Mouse (Mus musculus): Measurements from ENCODE around the gene Eif2b1. TPM values are rescaled to one million over a fixed set of nuclear protein-coding genes. Genes with fewer than 3 reads are reported as not detected.

Eif2b1 gene
- 70.0 and 72.9 TPM in 2 replicates for polyA plus RNA-seq (2014; fragmentation: Nextera tagmentation; extraction: Ambion mirVana)

DNA sequence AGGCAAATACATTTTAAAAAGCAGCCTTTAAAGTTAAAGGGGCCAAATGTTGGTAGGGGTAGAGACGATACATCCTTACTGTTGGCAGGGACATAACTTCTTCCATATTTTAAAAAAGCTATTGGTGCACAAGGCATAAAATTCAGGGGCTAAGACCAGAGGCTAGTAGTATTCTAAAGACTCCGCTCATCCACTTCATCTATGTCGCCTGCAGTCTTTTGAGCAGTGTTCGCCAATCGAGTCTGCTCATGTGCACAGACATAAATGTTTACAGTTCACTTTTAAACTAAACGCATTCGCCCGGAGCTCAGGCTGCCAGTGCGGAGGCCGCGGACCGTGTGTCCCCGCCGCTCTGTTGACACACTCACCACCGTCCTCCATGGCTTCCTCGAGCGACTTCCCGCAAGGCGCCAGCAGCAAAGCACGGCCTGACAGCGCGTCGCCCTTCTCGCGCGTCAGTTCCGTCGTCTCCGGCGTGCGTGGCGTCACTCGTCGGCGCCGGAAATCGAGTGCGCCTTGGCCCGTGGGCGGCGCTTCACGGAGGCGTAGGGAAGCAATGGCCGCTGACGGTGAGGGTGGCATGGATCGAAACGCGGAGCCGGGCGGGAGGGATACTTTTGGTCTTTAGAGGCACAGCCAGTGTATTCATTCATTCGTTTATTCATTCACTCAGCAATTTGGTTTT, at the start of gene Eif2b1, which contains the start of gene Gtf2h3:
Gene Eif2b1, minus strand, starts transcription at position 499 of the 685 bp plus-strand sequence.
Gene Gtf2h3, plus strand, starts transcription at position 508 of the 685 bp plus-strand sequence.
- Histone ChIP-seq H3K36me3 (ENCODE audit: control insufficient read depth, insufficient read depth, low read length) (peaks cover 13% of the 10 kb centered on the region), H3K4me3 (ENCODE audit: low read depth, low read length) (peak within 1 kb of the TSS; percentile 81), H3K9me3 (replicated peaks; ENCODE audit: control insufficient read depth, low read length) (no peaks in the 10 kb centered on the region), H3K27me3 (ENCODE audit: control insufficient read depth, insufficient read depth, low read length) (no peaks in the 10 kb centered on the region), H3K9ac (ENCODE audit: low read depth, low read length) (peak within 1 kb of the TSS; percentile 77), H3K4me2 (peak within 1 kb of the TSS; percentile 80), H3K4me1 (ENCODE audit: control insufficient read depth, insufficient read depth, low read length) (peaks cover 9% of the 10 kb centered on the region), H3K27ac (ENCODE audit: low read depth, low read length) (no peak within 1 kb of the TSS)
- peak; percentile 80 for ATAC-seq (replicated peaks; ENCODE audit: insufficient number of reproducible peaks, low FRiP score, low TSS enrichment)
- WGBS (ENCODE audit: insufficient replicate concordance): 1% methylated on average over 51 of the region's 51 CpGs

DNA sequence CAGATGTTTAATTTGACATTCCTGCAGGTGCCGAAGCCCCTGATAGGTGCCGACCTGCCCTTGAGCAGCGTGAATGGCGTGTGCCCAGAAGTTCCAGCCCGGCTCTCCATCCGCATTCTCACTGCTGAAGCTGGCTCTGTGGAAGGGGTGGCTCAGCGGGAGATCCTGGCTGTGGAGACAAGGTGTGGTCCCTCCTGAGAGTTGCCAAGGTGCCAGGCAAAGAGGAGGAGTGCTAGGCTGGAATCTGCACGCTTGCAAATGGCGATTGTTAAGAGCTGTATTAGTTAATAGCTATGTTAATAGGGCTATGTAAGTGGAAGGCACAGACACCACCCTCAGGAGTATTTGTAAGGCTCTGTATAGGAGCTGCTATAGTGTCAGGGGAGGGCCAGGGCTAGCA, 45.4 kb upstream of the Eif2b1 start:
- peaks cover 2% of the 10 kb centered on the region; the same call in 1 of the 2 replicates for H3K4me1 ChIP-seq (ENCODE audit: control insufficient read depth, insufficient read depth, low read length)
- no peak for ATAC-seq (replicated peaks; ENCODE audit: insufficient number of reproducible peaks, low FRiP score, low TSS enrichment)
- 83% methylated on average over 9 of the region's 9 CpGs for WGBS (ENCODE audit: insufficient replicate concordance)

GRCm38 (mm10) chr5:124622890-124623289, 44.0 kb upstream of the Eif2b1 start:
- Histone ChIP-seq H3K27me3 (ENCODE audit: control insufficient read depth, insufficient read depth, low read length) (no peaks in the 10 kb centered on the region), H3K4me2 (no peak overlapping the region), H3K27ac (ENCODE audit: low read depth, low read length) (no peak overlapping the region), H3K4me3 (ENCODE audit: low read depth, low read length) (no peak overlapping the region), H3K9me3 (replicated peaks; ENCODE audit: control insufficient read depth, low read length) (no peaks in the 10 kb centered on the region), H3K9ac (ENCODE audit: low read depth, low read length) (no peak overlapping the region), H3K4me1 (ENCODE audit: control insufficient read depth, insufficient read depth, low read length) (no peaks in the 10 kb centered on the region), H3K36me3 (ENCODE audit: control insufficient read depth, insufficient read depth, low read length) (no peaks in the 10 kb centered on the region)
- ATAC-seq (replicated peaks; ENCODE audit: insufficient number of reproducible peaks, low FRiP score, low TSS enrichment): no peak
- 82% methylated on average over 15 of the region's 15 CpGs for WGBS (ENCODE audit: insufficient replicate concordance)

More for the DNA sequence above, 45.4 kb upstream of the Eif2b1 start:
- Histone ChIP-seq H3K27ac (ENCODE audit: low read depth, low read length) (no peak overlapping the region), H3K9me3 (replicated peaks; ENCODE audit: control insufficient read depth, low read length) (no peaks in the 10 kb centered on the region), H3K27me3 (ENCODE audit: control insufficient read depth, insufficient read depth, low read length) (no peaks in the 10 kb centered on the region), H3K4me3 (ENCODE audit: low read depth, low read length) (no peak overlapping the region), H3K9ac (ENCODE audit: low read depth, low read length) (no peak overlapping the region), H3K4me2 (no peak overlapping the region), H3K36me3 (ENCODE audit: control insufficient read depth, insufficient read depth, low read length) (no peaks in the 10 kb centered on the region)

- H3K36me3 ChIP-seq (ENCODE audit: control insufficient read depth, insufficient read depth, low read length): no peaks in the 10 kb centered on the region
- H3K9ac ChIP-seq (ENCODE audit: low read depth, low read length): no peak overlapping the region
- no peak for ATAC-seq (replicated peaks; ENCODE audit: insufficient number of reproducible peaks, low FRiP score, low TSS enrichment)
- no peak overlapping the region for H3K4me2 ChIP-seq
- H3K9me3 ChIP-seq (replicated peaks; ENCODE audit: control insufficient read depth, low read length): no peaks in the 10 kb centered on the region
- no peaks in the 10 kb centered on the region for H3K4me1 ChIP-seq (ENCODE audit: control insufficient read depth, insufficient read depth, low read length)
- H3K27me3 ChIP-seq (ENCODE audit: control insufficient read depth, insufficient read depth, low read length): no peaks in the 10 kb centered on the region
- H3K27ac ChIP-seq (ENCODE audit: low read depth, low read length): no peak overlapping the region
- WGBS (ENCODE audit: insufficient replicate concordance): 79% methylated on average over 13 of the region's 13 CpGs
- H3K4me3 ChIP-seq (ENCODE audit: low read depth, low read length): no peak overlapping the region
Observed at GRCm38 (mm10) chr5:124621362-124621761, 42.4 kb upstream of the Eif2b1 start.

DNA sequence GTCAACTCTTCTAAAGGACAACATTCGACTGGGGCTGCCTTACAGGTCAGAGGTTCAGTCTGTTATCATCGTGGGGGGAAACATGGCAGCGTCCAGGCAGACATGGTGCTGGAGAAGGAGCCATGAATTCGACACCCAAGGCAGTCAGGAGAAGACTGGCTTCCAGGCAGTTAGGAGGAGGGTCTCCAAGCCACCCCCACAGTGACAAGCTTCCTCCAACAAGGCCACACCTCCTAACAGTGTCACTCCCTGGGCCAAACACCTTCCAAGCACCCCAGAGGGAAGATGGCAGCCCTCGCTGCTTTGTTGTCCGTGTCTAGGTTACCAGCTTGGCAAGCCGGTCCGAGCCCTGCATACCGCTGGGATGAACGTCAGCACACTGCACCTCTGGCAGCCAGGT, 39.8 kb upstream of the Eif2b1 start:
- 69% methylated on average over 10 of the region's 10 CpGs for WGBS (ENCODE audit: insufficient replicate concordance)
- H3K4me1 ChIP-seq (ENCODE audit: control insufficient read depth, insufficient read depth, low read length): no peaks in the 10 kb centered on the region
- no peaks in the 10 kb centered on the region for H3K27me3 ChIP-seq (ENCODE audit: control insufficient read depth, insufficient read depth, low read length)
- H3K9ac ChIP-seq (ENCODE audit: low read depth, low read length): no peak overlapping the region
- no peaks in the 10 kb centered on the region for H3K9me3 ChIP-seq (replicated peaks; ENCODE audit: control insufficient read depth, low read length)
- no peak for ATAC-seq (replicated peaks; ENCODE audit: insufficient number of reproducible peaks, low FRiP score, low TSS enrichment)
- H3K4me3 ChIP-seq (ENCODE audit: low read depth, low read length): no peak overlapping the region
- H3K27ac ChIP-seq (ENCODE audit: low read depth, low read length): no peak overlapping the region
- no peaks in the 10 kb centered on the region for H3K36me3 ChIP-seq (ENCODE audit: control insufficient read depth, insufficient read depth, low read length)
- no peak overlapping the region for H3K4me2 ChIP-seq

DNA sequence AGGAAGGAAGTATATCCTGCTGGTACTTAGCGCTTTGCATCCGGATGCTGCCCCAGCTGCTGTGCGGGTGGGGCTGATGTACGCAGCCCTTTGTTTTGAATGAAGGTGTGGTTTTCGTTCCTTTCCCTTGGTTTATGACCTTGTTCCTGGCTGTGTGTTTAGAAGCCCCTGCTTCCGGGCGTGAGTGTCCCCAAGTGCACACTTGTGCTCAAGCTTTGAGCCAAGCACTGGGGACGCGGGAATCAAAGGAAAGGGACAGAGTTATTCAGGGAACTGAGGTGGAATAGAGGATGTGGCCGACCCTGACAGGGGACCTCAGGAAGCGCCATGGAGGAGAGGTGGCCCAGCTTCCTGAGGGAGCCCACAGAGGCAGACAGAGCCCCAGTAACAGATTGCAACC, 35.8 kb upstream of the Eif2b1 start:
- Histone ChIP-seq H3K4me3 (ENCODE audit: low read depth, low read length) (no peak overlapping the region), H3K4me2 (no peak overlapping the region), H3K9me3 (replicated peaks; ENCODE audit: control insufficient read depth, low read length) (no peaks in the 10 kb centered on the region), H3K27ac (ENCODE audit: low read depth, low read length) (no peak overlapping the region), H3K9ac (ENCODE audit: low read depth, low read length) (no peak overlapping the region), H3K4me1 (ENCODE audit: control insufficient read depth, insufficient read depth, low read length) (no peaks in the 10 kb centered on the region), H3K27me3 (ENCODE audit: control insufficient read depth, insufficient read depth, low read length) (no peaks in the 10 kb centered on the region), H3K36me3 (ENCODE audit: control insufficient read depth, insufficient read depth, low read length) (peaks cover 2% of the 10 kb centered on the region; the same call in 1 of the 2 replicates)
- WGBS (ENCODE audit: insufficient replicate concordance): 81% methylated on average over 11 of the region's 11 CpGs
- ATAC-seq (replicated peaks; ENCODE audit: insufficient number of reproducible peaks, low FRiP score, low TSS enrichment): no peak

DNA sequence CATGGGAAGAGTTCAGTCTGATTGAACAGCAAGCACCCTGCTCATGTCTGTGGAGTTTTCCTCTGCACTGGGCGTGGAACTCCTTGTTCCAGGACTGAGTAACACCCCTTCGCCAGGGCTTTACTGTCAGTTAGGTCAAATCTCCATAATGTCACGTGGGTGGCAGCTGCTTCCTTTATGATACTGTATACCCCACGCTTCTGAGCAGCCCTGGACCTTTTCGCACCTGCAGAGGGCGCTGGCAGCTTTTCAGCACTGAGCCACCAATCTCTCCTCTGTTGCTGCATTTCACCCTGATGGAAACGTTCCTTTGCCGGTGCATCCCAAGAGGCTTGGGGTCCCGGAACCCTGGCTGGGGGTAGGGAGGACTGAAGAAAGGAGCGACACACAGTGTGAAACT, 32.0 kb upstream of the Eif2b1 start:
- no peak overlapping the region for H3K27ac ChIP-seq (ENCODE audit: low read depth, low read length)
- no peak overlapping the region for H3K9ac ChIP-seq (ENCODE audit: low read depth, low read length)
- no peak for ATAC-seq (replicated peaks; ENCODE audit: insufficient number of reproducible peaks, low FRiP score, low TSS enrichment)
- H3K4me1 ChIP-seq (ENCODE audit: control insufficient read depth, insufficient read depth, low read length): no peaks in the 10 kb centered on the region
- H3K27me3 ChIP-seq (ENCODE audit: control insufficient read depth, insufficient read depth, low read length): no peaks in the 10 kb centered on the region
- H3K4me3 ChIP-seq (ENCODE audit: low read depth, low read length): no peak overlapping the region
- no peaks in the 10 kb centered on the region for H3K9me3 ChIP-seq (replicated peaks; ENCODE audit: control insufficient read depth, low read length)
- peaks cover 5% of the 10 kb centered on the region for H3K36me3 ChIP-seq (ENCODE audit: control insufficient read depth, insufficient read depth, low read length)
- 64% methylated on average over 10 of the region's 10 CpGs for WGBS (ENCODE audit: insufficient replicate concordance)
- H3K4me2 ChIP-seq: no peak overlapping the region

- H3K4me3 ChIP-seq (ENCODE audit: low read depth, low read length): no peak overlapping the region
- no peaks in the 10 kb centered on the region for H3K9me3 ChIP-seq (replicated peaks; ENCODE audit: control insufficient read depth, low read length)
- no peaks in the 10 kb centered on the region for H3K4me1 ChIP-seq (ENCODE audit: control insufficient read depth, insufficient read depth, low read length)
- no peak overlapping the region for H3K9ac ChIP-seq (ENCODE audit: low read depth, low read length)
- WGBS (ENCODE audit: insufficient replicate concordance): 82% methylated on average over 17 of the region's 17 CpGs
- ATAC-seq (replicated peaks; ENCODE audit: insufficient number of reproducible peaks, low FRiP score, low TSS enrichment): no peak
- peaks cover 3% of the 10 kb centered on the region; the same call in 1 of the 2 replicates for H3K36me3 ChIP-seq (ENCODE audit: control insufficient read depth, insufficient read depth, low read length)
- no peaks in the 10 kb centered on the region for H3K27me3 ChIP-seq (ENCODE audit: control insufficient read depth, insufficient read depth, low read length)
- H3K4me2 ChIP-seq: no peak overlapping the region
- no peak overlapping the region for H3K27ac ChIP-seq (ENCODE audit: low read depth, low read length)
Observed at GRCm38 (mm10) chr5:124605041-124605622, 26.2 kb upstream of the Eif2b1 start.

Measured in heart, embryonic 11.5 days (tissue).